Mouse (Mus musculus): Measurements from ENCODE around the gene Chst14. TPM values are rescaled to one million over a fixed set of nuclear protein-coding genes. Genes with fewer than 3 reads are reported as not detected.
A peak's percentile ranks its signal among the peaks of the same experiment; 100 is the strongest.

Gene Chst14
- polyA plus RNA-seq, 1 experiment = 10.7 TPM

DNA sequence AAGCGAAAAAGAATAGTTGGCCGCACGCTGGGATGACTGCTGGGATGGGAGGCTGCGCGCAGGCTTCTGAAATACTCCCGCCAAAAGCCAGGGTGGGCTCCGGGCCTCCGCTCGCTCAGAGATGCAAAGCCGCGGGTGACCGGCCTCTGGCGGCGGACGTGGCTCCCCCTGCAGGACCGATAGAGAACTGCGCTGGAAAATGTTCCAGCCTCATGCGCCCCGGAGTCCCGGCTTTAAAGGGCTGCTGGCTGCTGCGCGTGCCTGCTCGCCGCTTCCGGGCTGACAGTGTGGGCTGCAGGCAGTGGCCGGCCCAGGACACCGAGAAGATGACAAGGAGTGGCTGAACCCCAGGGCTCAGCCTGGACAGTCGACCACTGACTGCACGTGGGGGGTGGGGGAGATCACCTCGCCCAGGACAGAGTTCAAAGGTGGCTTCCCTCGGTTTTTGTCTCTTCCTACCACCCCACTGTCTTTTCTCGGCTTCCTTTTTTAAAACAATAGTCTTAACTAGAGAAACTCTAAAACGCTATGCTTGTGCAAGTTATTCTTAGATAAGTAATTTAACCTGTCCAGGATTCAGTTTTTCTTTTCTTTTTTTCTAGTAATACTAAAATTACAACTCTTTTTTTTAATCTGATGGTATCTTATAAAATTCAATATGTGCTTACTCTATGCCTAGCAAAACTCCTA is 46.5 kb downstream of the Chst14 start:
- TF ChIP-seq POLR2A (IDR thresholded peaks at IDR 0.05; ENCODE audit: borderline replicate concordance, extremely low read depth, insufficient read depth, insufficient read length, poor library complexity, severe bottlenecking) = no peak
- peak; percentile 95 for TF ChIP-seq CTCF (IDR thresholded peaks at IDR 0.05; ENCODE audit: borderline replicate concordance, extremely low read depth, insufficient read depth, insufficient read length)
- peak; percentile 93 for DNase-seq (ENCODE audit: low read depth)

DNA sequence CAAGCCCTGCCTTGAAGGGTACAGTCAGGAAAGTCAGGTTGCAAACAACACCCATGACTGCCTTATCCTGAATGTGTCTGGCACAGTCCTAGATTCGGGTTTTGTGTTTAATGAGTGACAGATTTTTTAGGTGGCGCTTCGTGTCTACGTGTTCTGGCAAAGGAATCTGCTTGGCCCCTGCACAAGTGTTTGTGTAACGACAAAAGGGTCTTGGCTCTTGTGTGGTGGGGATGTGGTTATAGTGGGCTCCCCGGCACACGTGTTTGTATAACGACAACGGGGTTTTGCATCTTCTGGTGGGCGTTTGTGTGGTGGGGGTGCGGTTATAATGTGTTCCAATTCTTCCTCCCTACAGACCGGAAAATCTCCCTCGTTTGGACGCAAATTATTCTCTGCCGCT is 49.6 kb downstream of the Chst14 start:
- no peak for TF ChIP-seq POLR2A (IDR thresholded peaks at IDR 0.05; ENCODE audit: borderline replicate concordance, extremely low read depth, insufficient read depth, insufficient read length, poor library complexity, severe bottlenecking)
- TF ChIP-seq CTCF (IDR thresholded peaks at IDR 0.05; ENCODE audit: borderline replicate concordance, extremely low read depth, insufficient read depth, insufficient read length) = no peak
- peak; percentile 70 for DNase-seq (ENCODE audit: low read depth)

DNA sequence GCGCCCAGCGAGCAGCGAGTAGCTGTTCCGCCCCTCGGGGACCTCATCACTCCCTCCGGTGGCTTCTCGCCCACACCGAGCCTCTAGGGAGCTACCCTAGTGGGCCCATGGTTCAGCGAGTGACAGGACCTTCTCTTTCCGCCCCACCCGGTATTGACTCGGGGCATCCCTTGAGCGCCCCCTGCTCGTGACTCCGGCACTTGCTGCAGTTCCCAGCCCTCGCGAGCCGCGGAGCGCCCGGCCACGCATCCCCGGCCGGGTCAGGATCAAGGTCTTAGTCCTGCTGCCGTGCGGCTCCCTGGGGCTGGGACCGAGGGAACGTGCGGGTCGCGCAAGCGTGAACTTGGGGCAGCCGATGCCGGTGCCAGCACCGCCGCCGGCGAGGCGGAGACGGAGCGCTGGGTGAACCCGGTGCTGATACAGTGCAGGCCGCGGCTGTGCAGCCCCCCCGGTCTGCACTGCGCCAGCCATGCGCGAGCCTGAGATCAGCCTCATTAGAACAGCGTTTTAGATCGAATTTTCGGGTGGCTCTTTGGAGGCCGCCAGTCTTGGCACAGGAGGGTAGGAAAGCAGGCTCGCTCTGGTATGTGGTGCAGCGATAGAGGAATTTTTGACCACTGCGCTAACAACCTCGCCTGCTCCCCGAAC is 50.1 kb downstream of the Chst14 start:
- DNase-seq (ENCODE audit: low read depth) = peak; percentile 88
- TF ChIP-seq CTCF (IDR thresholded peaks at IDR 0.05; ENCODE audit: borderline replicate concordance, extremely low read depth, insufficient read depth, insufficient read length) (peak; percentile 73), POLR2A (IDR thresholded peaks at IDR 0.05; ENCODE audit: borderline replicate concordance, extremely low read depth, insufficient read depth, insufficient read length, poor library complexity, severe bottlenecking) (no peak)

DNA sequence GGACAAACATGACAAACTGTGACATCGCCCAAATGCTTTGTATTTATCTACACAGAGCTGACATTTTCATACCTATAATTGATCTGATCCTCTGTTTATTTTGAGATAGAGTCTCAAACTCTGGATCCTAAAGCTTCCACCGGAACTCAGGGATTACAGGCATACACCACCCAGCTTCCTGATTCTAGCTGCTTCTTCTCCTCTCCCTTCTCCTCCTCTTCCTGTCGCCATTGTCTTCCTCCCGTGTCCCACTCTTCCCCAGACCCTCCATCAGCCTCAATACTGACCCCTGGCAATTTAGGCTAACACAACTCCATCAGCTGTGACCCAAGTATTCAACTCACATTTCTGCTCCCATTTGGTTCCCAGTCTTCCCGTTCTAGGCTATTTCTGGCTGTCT is 50.6 kb downstream of the Chst14 start:
- DNase-seq (ENCODE audit: low read depth) = no peak
- TF ChIP-seq POLR2A (IDR thresholded peaks at IDR 0.05; ENCODE audit: borderline replicate concordance, extremely low read depth, insufficient read depth, insufficient read length, poor library complexity, severe bottlenecking) (no peak), CTCF (IDR thresholded peaks at IDR 0.05; ENCODE audit: borderline replicate concordance, extremely low read depth, insufficient read depth, insufficient read length) (no peak)

DNA sequence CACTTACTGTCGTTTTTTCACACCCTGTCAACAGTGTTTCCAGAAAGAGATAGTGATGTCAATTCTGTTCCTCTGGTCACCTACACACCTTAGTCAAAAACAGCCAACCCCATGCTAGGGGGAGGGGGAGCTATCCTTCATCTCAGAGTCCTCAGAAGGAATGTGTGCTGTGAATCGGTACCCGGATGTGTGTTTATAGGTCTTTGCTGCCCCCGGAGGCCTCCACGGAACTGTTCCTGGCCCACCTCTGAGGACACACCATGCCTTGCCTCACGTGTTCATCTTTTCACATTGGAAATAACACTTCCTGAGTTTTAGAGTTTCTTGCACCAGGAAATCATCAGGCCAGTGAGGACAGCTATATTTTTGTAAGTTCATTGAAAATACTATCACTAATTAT is 51.8 kb downstream of the Chst14 start:
- TF ChIP-seq POLR2A (IDR thresholded peaks at IDR 0.05; ENCODE audit: borderline replicate concordance, extremely low read depth, insufficient read depth, insufficient read length, poor library complexity, severe bottlenecking) (no peak), CTCF (IDR thresholded peaks at IDR 0.05; ENCODE audit: borderline replicate concordance, extremely low read depth, insufficient read depth, insufficient read length) (no peak; the same call in 1 of the 2 replicates)
- peak; percentile 26 for DNase-seq (ENCODE audit: low read depth)

Other genes starting within 250 kb of the Chst14 start
- 0.14 and 0.62 TPM in 2 replicates for gene Ankrd63, start 222.5 kb upstream of the Chst14 start, polyA plus RNA-seq (2012; rRNA removed)
- 0.95 and 1.1 TPM in 2 replicates for gene Plcb2, start 198.1 kb upstream of the Chst14 start, polyA plus RNA-seq (2012; rRNA removed)
- gene Inafm2, start 180.7 kb upstream of the Chst14 start, polyA plus RNA-seq (2012; rRNA removed) = 11.1 and 11.7 TPM in 2 replicates
- gene Ccdc9b, start 163.8 kb upstream of the Chst14 start, polyA plus RNA-seq (2012; rRNA removed) = 2.3 TPM in 2 replicates
- gene Phgr1, start 153.7 kb upstream of the Chst14 start, polyA plus RNA-seq (2012; rRNA removed) = 0.16 TPM in 1 of 2 replicates, not detected in the other
- gene Disp2, start 146.8 kb upstream of the Chst14 start, polyA plus RNA-seq (2012; rRNA removed) = 75.9 and 108 TPM in 2 replicates
- 24.4 and 34.1 TPM in 2 replicates for gene Knstrn, start 112.5 kb upstream of the Chst14 start, polyA plus RNA-seq (2012; rRNA removed)
- 57.5 and 60.2 TPM in 2 replicates for gene Ivd, start 64.5 kb upstream of the Chst14 start, polyA plus RNA-seq (2012; rRNA removed)
- gene Bahd1, start 26.1 kb upstream of the Chst14 start, polyA plus RNA-seq (2012; rRNA removed) = 21.8 and 25.7 TPM in 2 replicates
- gene Ccdc32, start 102.9 kb downstream of the Chst14 start, polyA plus RNA-seq (2012; rRNA removed) = 20.9 and 23.0 TPM in 2 replicates
- 8.0 and 8.4 TPM in 2 replicates for gene Rpusd2, start 108.3 kb downstream of the Chst14 start, polyA plus RNA-seq (2012; rRNA removed)
- gene Knl1, start 120.6 kb downstream of the Chst14 start, polyA plus RNA-seq (2012; rRNA removed) = 2.4 and 3.3 TPM in 2 replicates
- gene Rad51, start 186.3 kb downstream of the Chst14 start, polyA plus RNA-seq (2012; rRNA removed) = 11.9 and 16.4 TPM in 2 replicates
- 35.3 and 35.4 TPM in 2 replicates for gene Rmdn3, start 230.5 kb downstream of the Chst14 start, polyA plus RNA-seq (2012; rRNA removed)
- 5.3 and 6.3 TPM in 2 replicates for gene Gchfr, start 241.3 kb downstream of the Chst14 start, polyA plus RNA-seq (2012; rRNA removed)
- gene Gm14137, start 248.0 kb downstream of the Chst14 start, polyA plus RNA-seq (2012; rRNA removed) = 0.03 TPM in 2 replicates

All from brain, embryonic 14.5 days (tissue).